Mouse (Mus musculus): ENCODE measurements around the gene Tmcc3. TPM values are rescaled to one million over a fixed set of nuclear protein-coding genes. Genes with fewer than 3 reads are reported as not detected.

The Tmcc3 gene
- polyA plus RNA-seq, 1 experiment: 6.2 TPM

GRCm38 (mm10) chr10:94329962-94330361, 18.2 kb downstream of the Tmcc3 start:
- H3K4me3 ChIP-seq (ENCODE audit: extremely low read depth, insufficient read depth, insufficient read length): no peak overlapping the region
- no peak for DNase-seq (ENCODE audit: low read depth in 1 of 2, low spot score in 2 of 2)
- no peak overlapping the region for H3K27ac ChIP-seq (ENCODE audit: insufficient read depth, low read length)
- no peak for TF ChIP-seq POLR2A (IDR thresholded peaks at IDR 0.05; ENCODE audit: low read depth, low read length)
- H3K36me3 ChIP-seq (ENCODE audit: control insufficient read depth, insufficient read depth, low read length): no peaks in the 10 kb centered on the region
- no peaks in the 10 kb centered on the region; the same call in 1 of the 2 replicates for H3K4me1 ChIP-seq (ENCODE audit: control insufficient read depth, insufficient read depth, insufficient read length)
- no peaks in the 10 kb centered on the region; the same call in 1 of the 2 replicates for H3K27me3 ChIP-seq (ENCODE audit: control insufficient read depth, insufficient read depth, low read length)
- 40% methylated on average over 5 of the region's 5 CpGs for WGBS

GRCm38 (mm10) chr10:94332358-94333137, 20.8 kb downstream of the Tmcc3 start:
- no peaks in the 10 kb centered on the region for H3K36me3 ChIP-seq (ENCODE audit: control insufficient read depth, insufficient read depth, low read length)
- TF ChIP-seq POLR2A (IDR thresholded peaks at IDR 0.05; ENCODE audit: low read depth, low read length): no peak
- TF ChIP-seq CTCF (IDR thresholded peaks at IDR 0.05; ENCODE audit: extremely low read depth, insufficient read depth, insufficient read length, insufficient replicate concordance): no peak
- WGBS: 86% methylated on average over 16 of the region's 16 CpGs
- no peak overlapping the region for H3K4me3 ChIP-seq (ENCODE audit: extremely low read depth, insufficient read depth, insufficient read length)
- no peak for DNase-seq (ENCODE audit: low read depth in 1 of 2, low spot score in 2 of 2)
- H3K27ac ChIP-seq (ENCODE audit: insufficient read depth, low read length): no peak overlapping the region
- H3K4me1 ChIP-seq (ENCODE audit: control insufficient read depth, insufficient read depth, insufficient read length): no peaks in the 10 kb centered on the region; the same call in 1 of the 2 replicates
- no peaks in the 10 kb centered on the region for H3K27me3 ChIP-seq (ENCODE audit: control insufficient read depth, insufficient read depth, low read length)

- no peaks in the 10 kb centered on the region for H3K27me3 ChIP-seq (ENCODE audit: control insufficient read depth, insufficient read depth, low read length)
- no peaks in the 10 kb centered on the region; the same call in 1 of the 2 replicates for H3K4me1 ChIP-seq (ENCODE audit: control insufficient read depth, insufficient read depth, insufficient read length)
- H3K4me3 ChIP-seq (ENCODE audit: extremely low read depth, insufficient read depth, insufficient read length): no peak overlapping the region
- DNase-seq (ENCODE audit: low read depth in 1 of 2, low spot score in 2 of 2): no peak
- H3K27ac ChIP-seq (ENCODE audit: insufficient read depth, low read length): no peak overlapping the region
- WGBS: 21% methylated on average over 8 of the region's 8 CpGs
- TF ChIP-seq POLR2A (IDR thresholded peaks at IDR 0.05; ENCODE audit: low read depth, low read length) (no peak), CTCF (IDR thresholded peaks at IDR 0.05; ENCODE audit: extremely low read depth, insufficient read depth, insufficient read length, insufficient replicate concordance) (no peak)
- no peaks in the 10 kb centered on the region for H3K36me3 ChIP-seq (ENCODE audit: control insufficient read depth, insufficient read depth, low read length)
Observed at GRCm38 (mm10) chr10:94333328-94333727, 21.6 kb downstream of the Tmcc3 start.

- 69% methylated on average over 10 of the region's 10 CpGs for WGBS
- no peak overlapping the region for H3K27ac ChIP-seq (ENCODE audit: insufficient read depth, low read length)
- DNase-seq (ENCODE audit: low read depth in 1 of 2, low spot score in 2 of 2): no peak
- TF ChIP-seq CTCF (IDR thresholded peaks at IDR 0.05; ENCODE audit: extremely low read depth, insufficient read depth, insufficient read length, insufficient replicate concordance) (no peak), POLR2A (IDR thresholded peaks at IDR 0.05; ENCODE audit: low read depth, low read length) (no peak)
- H3K4me3 ChIP-seq (ENCODE audit: extremely low read depth, insufficient read depth, insufficient read length): no peak overlapping the region
- no peaks in the 10 kb centered on the region; the same call in 1 of the 2 replicates for H3K4me1 ChIP-seq (ENCODE audit: control insufficient read depth, insufficient read depth, insufficient read length)
- H3K36me3 ChIP-seq (ENCODE audit: control insufficient read depth, insufficient read depth, low read length): no peaks in the 10 kb centered on the region
- no peaks in the 10 kb centered on the region for H3K27me3 ChIP-seq (ENCODE audit: control insufficient read depth, insufficient read depth, low read length)
Observed at GRCm38 (mm10) chr10:94335047-94335446, 23.3 kb downstream of the Tmcc3 start.

- H3K4me1 ChIP-seq (ENCODE audit: control insufficient read depth, insufficient read depth, insufficient read length): no peaks in the 10 kb centered on the region; the same call in 1 of the 2 replicates
- no peaks in the 10 kb centered on the region for H3K27me3 ChIP-seq (ENCODE audit: control insufficient read depth, insufficient read depth, low read length)
- H3K4me3 ChIP-seq (ENCODE audit: extremely low read depth, insufficient read depth, insufficient read length): no peak overlapping the region
- no peak for DNase-seq (ENCODE audit: low read depth in 1 of 2, low spot score in 2 of 2)
- TF ChIP-seq POLR2A (IDR thresholded peaks at IDR 0.05; ENCODE audit: low read depth, low read length) (no peak), CTCF (IDR thresholded peaks at IDR 0.05; ENCODE audit: extremely low read depth, insufficient read depth, insufficient read length, insufficient replicate concordance) (no peak)
- no peak overlapping the region for H3K27ac ChIP-seq (ENCODE audit: insufficient read depth, low read length)
- no peaks in the 10 kb centered on the region for H3K36me3 ChIP-seq (ENCODE audit: control insufficient read depth, insufficient read depth, low read length)
- 89% methylated on average over 6 of the region's 6 CpGs for WGBS
Observed at GRCm38 (mm10) chr10:94336071-94336470, 24.3 kb downstream of the Tmcc3 start.

- whole genome bisulfite sequencing: 70% methylated on average over 17 of the region's 17 CpGs
- Histone ChIP-seq H3K4me1 (ENCODE audit: control insufficient read depth, insufficient read depth, insufficient read length) (no peaks in the 10 kb centered on the region), H3K4me3 (ENCODE audit: extremely low read depth, insufficient read depth, insufficient read length) (no peak overlapping the region), H3K36me3 (ENCODE audit: control insufficient read depth, insufficient read depth, low read length) (no peaks in the 10 kb centered on the region), H3K27ac (ENCODE audit: insufficient read depth, low read length) (no peak overlapping the region), H3K27me3 (ENCODE audit: control insufficient read depth, insufficient read depth, low read length) (no peaks in the 10 kb centered on the region)
- TF ChIP-seq CTCF (IDR thresholded peaks at IDR 0.05; ENCODE audit: extremely low read depth, insufficient read depth, insufficient read length, insufficient replicate concordance): no peak
- TF ChIP-seq POLR2A (IDR thresholded peaks at IDR 0.05; ENCODE audit: low read depth, low read length): no peak
- no peak for DNase-seq (ENCODE audit: low read depth in 1 of 2, low spot score in 2 of 2)
Observed at GRCm38 (mm10) chr10:94341501-94341900, 29.8 kb downstream of the Tmcc3 start.

- Histone ChIP-seq H3K36me3 (ENCODE audit: control insufficient read depth, insufficient read depth, low read length) (no peaks in the 10 kb centered on the region), H3K27ac (ENCODE audit: insufficient read depth, low read length) (no peak overlapping the region), H3K4me1 (ENCODE audit: control insufficient read depth, insufficient read depth, insufficient read length) (no peaks in the 10 kb centered on the region), H3K27me3 (ENCODE audit: control insufficient read depth, insufficient read depth, low read length) (no peaks in the 10 kb centered on the region), H3K4me3 (ENCODE audit: extremely low read depth, insufficient read depth, insufficient read length) (no peak overlapping the region)
- WGBS: 84% methylated on average over 7 of the region's 7 CpGs
- no peak for TF ChIP-seq POLR2A (IDR thresholded peaks at IDR 0.05; ENCODE audit: low read depth, low read length)
- DNase-seq (ENCODE audit: low read depth in 1 of 2, low spot score in 2 of 2): no peak
Observed at GRCm38 (mm10) chr10:94342256-94342655, 30.5 kb downstream of the Tmcc3 start.
